Mouse (Mus musculus) stomach, postnatal 0 days (tissue): ENCODE results near the gene Popdc2.

ENCODE experiments used
- CTCF ChIP-seq: IDR thresholded peaks from 2 replicates; pipeline ENCODE4 v1.5.1; 2016; ENCODE audit warnings: antibody characterized with exemption, low read depth, mild to moderate bottlenecking, moderate library complexity
- EP300 ChIP-seq: optimal IDR thresholded peaks from 2 replicates; pipeline ENCODE3; 2016; ENCODE audit warnings: antibody characterized with exemption

GRCm38 (mm10) chr16:38326778-38327397 lies 35.1 kb upstream of the Popdc2 start:
- TF ChIP-seq EP300 (no peak), CTCF (no peak)
